In genomic region chr3:37420072-37420471, GRCm38 (mm10) we compare ENCODE assay signal across 8 mouse cellular contexts. TPM values are rescaled to one million over a fixed set of nuclear protein-coding genes. Genes with fewer than 3 reads are reported as not detected.
DNase-seq lines count a peak whose midpoint lies in the region; ATAC-seq lines count a peak whose summit lies in the region.

Gene Nudt6, minus strand, starts transcription at chr3:37420211.

- H3K9ac ChIP-seq in heart, embryonic 14.5 days (ENCODE audit: low read length) = peak within 1 kb of the TSS; percentile 88
- peak within 1 kb of the TSS; percentile 87 for H3K9ac ChIP-seq in liver, embryonic 13.5 days
- peak within 1 kb of the TSS; percentile 86 for H3K9ac ChIP-seq in stomach, embryonic 16.5 days (ENCODE audit: low read length)

- peak; percentile 96 for DNase-seq in CD4-positive, CD25-positive, alpha-beta regulatory T cell, adult 2 months (ENCODE audit: low read depth, low spot score)
- DNase-seq in fibroblast of lung, adult 2 months (ENCODE audit: low read depth) = peak; percentile 73
- DNase-seq in kidney, postnatal 14 days = peak; percentile 95
- DNase-seq in liver, embryonic 13.5 days = peak; percentile 81
- DNase-seq in neural tube, embryonic 10.5 days (ENCODE audit: extremely low spot score, low spot score) = peak; percentile 96

- ATAC-seq in heart, embryonic 14.5 days (ENCODE audit: insufficient number of reproducible peaks, insufficient read depth, low FRiP score, low read depth) = peak; percentile 83
- peak; percentile 75 for ATAC-seq in liver, embryonic 13.5 days (ENCODE audit: low read depth)
- peak; percentile 85 for ATAC-seq in stomach, embryonic 16.5 days (ENCODE audit: insufficient read depth, low FRiP score)

- peaks cover 7% of the 10 kb centered on the region for H3K36me3 ChIP-seq in heart, embryonic 14.5 days (ENCODE audit: control insufficient read depth, insufficient read depth, low read length)
- peaks cover 13% of the 10 kb centered on the region for H3K36me3 ChIP-seq in liver, embryonic 13.5 days
- H3K36me3 ChIP-seq in stomach, embryonic 16.5 days (ENCODE audit: control insufficient read depth, insufficient read depth, low read length) = no peaks in the 10 kb centered on the region

- under 1% methylated on average over 50 of the region's 50 CpGs for WGBS in heart, embryonic 14.5 days
- under 1% methylated on average over 50 of the region's 50 CpGs for WGBS in liver, embryonic 13.5 days (ENCODE audit: insufficient replicate concordance)
- under 1% methylated on average over 50 of the region's 50 CpGs for WGBS in stomach, embryonic 16.5 days

- H3K9me3 ChIP-seq in heart, embryonic 14.5 days (ENCODE audit: control insufficient read depth, low read length) = no peaks in the 10 kb centered on the region
- H3K9me3 ChIP-seq in liver, embryonic 13.5 days (replicated peaks) = no peaks in the 10 kb centered on the region
- no peaks in the 10 kb centered on the region for H3K9me3 ChIP-seq in stomach, embryonic 16.5 days (replicated peaks; ENCODE audit: control insufficient read depth, low read length)

- H3K4me1 ChIP-seq in brown adipose tissue, adult 24 weeks (ENCODE audit: control insufficient read depth, insufficient read depth, insufficient read length, low read length) = peaks cover 2% of the 10 kb centered on the region; the same call in 1 of the 2 replicates
- H3K4me1 ChIP-seq in heart, embryonic 14.5 days (ENCODE audit: control insufficient read depth in 2 of 2, insufficient read depth in 2 of 2, low read length in 2 of 2) = peaks cover 0 to 13% of the 10 kb centered on the region in 2 experiments; a peak in 3 of 4 replicates
- peaks cover 25% of the 10 kb centered on the region for H3K4me1 ChIP-seq in liver, embryonic 13.5 days (replicated peaks)
- peaks cover 13% of the 10 kb centered on the region for H3K4me1 ChIP-seq in stomach, embryonic 16.5 days (ENCODE audit: control insufficient read depth, insufficient read depth, low read length)

- peak within 1 kb of the TSS; percentile 88 for H3K4me2 ChIP-seq in heart, embryonic 14.5 days (ENCODE audit: low read length)
- H3K4me2 ChIP-seq in liver, embryonic 13.5 days = peak within 1 kb of the TSS; percentile 89
- H3K4me2 ChIP-seq in stomach, embryonic 16.5 days (ENCODE audit: low read depth, low read length) = peak within 1 kb of the TSS; percentile 95

- H3K4me3 ChIP-seq in brown adipose tissue, adult 24 weeks (ENCODE audit: insufficient read depth, low read depth, low read length) = peak within 1 kb of the TSS; percentile 95
- H3K4me3 ChIP-seq in heart, embryonic 14.5 days (ENCODE audit: control insufficient read depth in 1 of 2, insufficient read depth in 1 of 2, low read depth in 1 of 2, low read length in 2 of 2) = peak within 1 kb of the TSS; percentile 87 to 100
- H3K4me3 ChIP-seq in liver, embryonic 13.5 days (replicated peaks) = peak within 1 kb of the TSS; percentile 98
- peak within 1 kb of the TSS; percentile 99 for H3K4me3 ChIP-seq in stomach, embryonic 16.5 days (replicated peaks; ENCODE audit: low read length)

- peak within 1 kb of the TSS; percentile 82 for H3K27ac ChIP-seq in brown adipose tissue, adult 24 weeks (replicated peaks; ENCODE audit: low read depth, low read length)
- H3K27ac ChIP-seq in heart, embryonic 14.5 days (replicated peaks in 1 of 2; ENCODE audit: control insufficient read depth in 1 of 2, insufficient read depth in 1 of 2, low read depth in 2 of 2, low read length in 2 of 2) = peak within 1 kb of the TSS; percentile 84 to 94
- peak within 1 kb of the TSS; percentile 88 for H3K27ac ChIP-seq in liver, embryonic 13.5 days
- peak within 1 kb of the TSS; percentile 93 for H3K27ac ChIP-seq in stomach, embryonic 16.5 days (ENCODE audit: low read length)

- no peaks in the 10 kb centered on the region for H3K27me3 ChIP-seq in heart, embryonic 14.5 days (ENCODE audit: control insufficient read depth, insufficient read depth, low read length)
- no peaks in the 10 kb centered on the region for H3K27me3 ChIP-seq in liver, embryonic 13.5 days
- no peaks in the 10 kb centered on the region for H3K27me3 ChIP-seq in stomach, embryonic 16.5 days (ENCODE audit: control insufficient read depth, insufficient read depth, low read length)

RNA-seq across cellular contexts. Expression of gene Nudt6, which starts in this region (rescaled TPM):
- polyA plus RNA-seq in brown adipose tissue, adult 24 weeks (2012; ENCODE audit: insufficient read depth, insufficient read length, missing spikeins) = 34.1 and 34.6 TPM in 2 replicates
- 12.8 and 13.6 TPM in 2 replicates for polyA plus RNA-seq in heart, embryonic 14.5 days (2014; fragmentation: Nextera tagmentation; extraction: Ambion mirVana)
- polyA plus RNA-seq in liver, embryonic 13.5 days (2015; fragmentation: Nextera tagmentation; extraction: Ambion mirVana) = 5.4 and 6.2 TPM in 2 replicates
- 6.0 and 8.5 TPM in 2 replicates for polyA plus RNA-seq in stomach, embryonic 16.5 days (2015; fragmentation: Nextera tagmentation; extraction: Ambion mirVana)

Comparison
In these comparisons a context has a peak if more than half of its experiments do, and no peak if none do; other contexts are left out.
1. Peak in every context shown above with its lines: DNase-seq, ATAC-seq, H3K4me3 ChIP-seq and H3K27ac ChIP-seq.